Mouse (Mus musculus) gastrocnemius, postnatal 36 days (tissue): ENCODE results near the gene Agtrap. TPM values are rescaled to one million over a fixed set of nuclear protein-coding genes. Genes with fewer than 3 reads are reported as not detected.

Experiments
- DNase-seq, 2 experiments: peaks; one replicate each; pipeline ENCODE4 v3.0.0; 2022
- intact Hi-C: fragments of 180-260 bp; cut with DNase I; formaldehyde crosslinking; loops from one replicate; pipeline ENCODE4 v1.15.1; 2025
- total RNA-seq, 2 experiments: library from RNA; stranded (reverse); gene quantifications; 2 replicates each; pipeline ENCODE4 v1.2.3; 2021

Agtrap gene
- total RNA-seq, 2 experiments from 2014 or later = 9.8 to 11.4 TPM

DNA sequence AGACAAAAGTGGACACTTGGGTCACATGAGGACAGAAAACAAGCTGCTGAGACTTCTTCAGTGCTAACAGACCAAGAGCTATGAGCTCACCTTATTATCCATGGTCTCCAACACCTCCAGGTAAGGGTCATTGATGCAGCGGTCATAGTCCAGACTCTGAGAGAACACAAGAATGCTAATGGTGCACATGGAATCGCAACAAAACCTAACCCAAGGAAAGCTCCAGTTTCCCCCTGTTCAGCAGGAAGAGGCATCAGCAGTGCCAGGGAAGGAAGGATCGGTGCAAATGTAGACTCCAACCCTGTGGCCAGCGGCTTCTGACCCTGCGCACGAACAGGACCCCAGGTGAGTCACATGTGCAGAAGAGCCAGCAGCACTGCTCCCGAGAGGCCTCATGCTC, 58.5 kb downstream of the Agtrap start:
- DNase-seq = no peak
- intact Hi-C loops = no loop called here

Other genes with a start within 250 kb of the Agtrap start
- 1 to 10 TPM; 7.1 to 7.9 TPM for gene Zfp933, start 239.7 kb downstream of the Agtrap start, total RNA-seq
- gene Miip, start 219.2 kb downstream of the Agtrap start, total RNA-seq = 1 to 10 TPM; 4.0 to 6.3 TPM
- 1 to 10 TPM; 3.8 to 5.8 TPM for gene Fv1, start 219.1 kb downstream of the Agtrap start, total RNA-seq
- gene Mfn2, start 183.3 kb downstream of the Agtrap start, total RNA-seq = 100 to 1,000 TPM; 406 to 426 TPM
- 10 to 100 TPM; 21.8 to 25.6 TPM for gene Plod1, start 151.3 kb downstream of the Agtrap start, total RNA-seq
- 10 to 100 TPM; 17.9 to 21.4 TPM for gene 2510039O18Rik, start 147.1 kb downstream of the Agtrap start, total RNA-seq
- not detected for gene Nppb, start 102.2 kb downstream of the Agtrap start, total RNA-seq
- gene Nppa, start 87.3 kb downstream of the Agtrap start, total RNA-seq = not detected
- gene Clcn6, start 49.2 kb downstream of the Agtrap start, total RNA-seq = 1 to 10 TPM; 3.9 to 4.6 TPM
- 1 to 10 TPM; 5.6 to 9.6 TPM for gene Mthfr, start 49.0 kb downstream of the Agtrap start, total RNA-seq
- gene Mad2l2, start 42.4 kb upstream of the Agtrap start, total RNA-seq = 10 to 100 TPM; 10.9 to 12.6 TPM
- under 1 TPM in 1 of 2 experiments, not detected in 1; 0.10 TPM for gene Draxin, start 42.7 kb upstream of the Agtrap start, total RNA-seq
- 10 to 100 TPM; 32.7 to 33.5 TPM for gene Fbxo6, start 64.1 kb upstream of the Agtrap start, total RNA-seq
- 1 to 10 TPM; 6.3 to 9.1 TPM for gene Fbxo44, start 72.5 kb upstream of the Agtrap start, total RNA-seq
- gene Fbxo2, start 72.6 kb upstream of the Agtrap start, total RNA-seq = not detected
- under 1 TPM in 1 of 2 experiments, not detected in 1; 0.10 TPM for gene Disp3, start 199.9 kb upstream of the Agtrap start, total RNA-seq